Mouse (Mus musculus) adrenal gland, postnatal 0 days (tissue): ENCODE data around the gene Olfr56. TPM values are rescaled to one million over a fixed set of nuclear protein-coding genes. Genes with fewer than 3 reads are reported as not detected.

Source experiments
- polyA plus RNA-seq: library from polyadenylated mRNA; unstranded; fragments of >200 nt; fragmentation: Nextera tagmentation; extraction: Ambion mirVana; gene quantifications from 2 replicates; pipeline ENCODE4 v1.2.1, GENCODE M21; 2015

The Olfr56 gene
- polyA plus RNA-seq, result 0.04 and 0.17 TPM in 2 replicates

GRCm38 (mm10) chr11:48978240-48978939 lies at the start of gene Olfr56:
Gene Olfr56 (plus strand): TSS chr11:48978889.

GRCm38 (mm10) chr11:48946090-48946489 lies 32.6 kb upstream of the Olfr56 start, which contains the start of gene Psme2b:
Gene Psme2b (minus strand): TSS chr11:48946190.

GRCm38 (mm10) chr11:48979251-48979650 lies 562 bp downstream of the Olfr56 start, which contains the start of gene 9930111J21Rik1:
Gene 9930111J21Rik1 (minus strand): TSS chr11:48979398.

GRCm38 (mm10) chr11:48991740-48992520 lies 13.2 kb downstream of the Olfr56 start, which contains the start of gene Gm12185:
Gene Gm12185 (minus strand): TSS chr11:48992226.

GRCm38 (mm10) chr11:48994018-48994417 lies 15.3 kb downstream of the Olfr56 start, which contains the start of gene Tgtp1:
Gene Tgtp1 (minus strand): TSS chr11:48994172.

GRCm38 (mm10) chr11:49051093-49051891 lies 72.6 kb downstream of the Olfr56 start, which contains the start of gene 9930111J21Rik2:
Gene 9930111J21Rik2 (minus strand): TSS chr11:49051242.

GRCm38 (mm10) chr11:49063713-49064469 lies 85.2 kb downstream of the Olfr56 start, which contains the start of gene Tgtp2:
Gene Tgtp2 (minus strand): TSS chr11:49064206.

GRCm38 (mm10) chr11:49076001-49076757 lies 97.5 kb downstream of the Olfr56 start, which contains the start of gene Ifi47:
Gene Ifi47 (plus strand): TSS chr11:49076587.

GRCm38 (mm10) chr11:49114774-49115173 lies 136.1 kb downstream of the Olfr56 start, which contains the start of gene Olfr1396:
Gene Olfr1396 (minus strand): TSS chr11:49114874.

GRCm38 (mm10) chr11:49141974-49142373 lies 163.3 kb downstream of the Olfr56 start, which contains the start of gene Olfr1395:
Gene Olfr1395 (plus strand): TSS chr11:49142274.

GRCm38 (mm10) chr11:49154077-49154476 lies 175.4 kb downstream of the Olfr56 start, which contains the start of gene Olfr1394:
Gene Olfr1394 (plus strand): TSS chr11:49154377.

Other genes with a start within 250 kb of the Olfr56 start
- gene Rack1, start 178.6 kb upstream of the Olfr56 start, polyA plus RNA-seq, result 472 and 563 TPM in 2 replicates
- 2.8 and 4.1 TPM in 2 replicates for gene Trim41, start 161.5 kb upstream of the Olfr56 start, polyA plus RNA-seq
- 2.1 and 3.4 TPM in 2 replicates for gene Trim7, start 152.7 kb upstream of the Olfr56 start, polyA plus RNA-seq
- 7.5 and 15.4 TPM in 2 replicates for gene Gm12184, start 152.2 kb upstream of the Olfr56 start, polyA plus RNA-seq
- 22.4 and 29.2 TPM in 2 replicates for gene Irgm1, start 107.2 kb upstream of the Olfr56 start, polyA plus RNA-seq
- gene Gm5431, start 76.7 kb upstream of the Olfr56 start, polyA plus RNA-seq, result 0.43 and 0.76 TPM in 2 replicates
- gene Psme2b, start 32.7 kb upstream of the Olfr56 start, polyA plus RNA-seq, result 8.9 and 10.8 TPM in 2 replicates
- gene 9930111J21Rik1, start 509 bp downstream of the Olfr56 start, polyA plus RNA-seq, result 0.50 and 0.68 TPM in 2 replicates
- gene Gm12185, start 13.3 kb downstream of the Olfr56 start, polyA plus RNA-seq, result 0.03 TPM in 1 of 2 replicates, not detected in the other
- 4.0 and 5.6 TPM in 2 replicates for gene Tgtp1, start 15.3 kb downstream of the Olfr56 start, polyA plus RNA-seq
- 0.85 and 1.5 TPM in 2 replicates for gene 9930111J21Rik2, start 72.4 kb downstream of the Olfr56 start, polyA plus RNA-seq
- 2.5 and 3.0 TPM in 2 replicates for gene Tgtp2, start 85.3 kb downstream of the Olfr56 start, polyA plus RNA-seq
- 8.3 and 10.9 TPM in 2 replicates for gene Ifi47, start 97.7 kb downstream of the Olfr56 start, polyA plus RNA-seq
- gene Olfr1396, start 136.0 kb downstream of the Olfr56 start, polyA plus RNA-seq, result 0.08 TPM in 1 of 2 replicates, not detected in the other
- gene Olfr1395, start 163.4 kb downstream of the Olfr56 start, polyA plus RNA-seq, result not detected in 2 replicates
- not detected in 2 replicates for gene Olfr1394, start 175.5 kb downstream of the Olfr56 start, polyA plus RNA-seq
- 1.8 and 5.9 TPM in 2 replicates for gene Btnl9, start 208.3 kb downstream of the Olfr56 start, polyA plus RNA-seq
- 13.7 and 19.6 TPM in 2 replicates for gene Zfp62, start 224.4 kb downstream of the Olfr56 start, polyA plus RNA-seq